Mouse (Mus musculus) frontal cortex, postnatal 10 days (tissue): Measurements from ENCODE around the gene Aamp.

Experiments used
- DNase-seq, 2 experiments: peaks; one replicate each; pipeline ENCODE4 v3.0.0; 2022; ENCODE audit warnings: low spot score in 2 of 2, mixed read lengths in 1 of 2

The Aamp gene

DNA sequence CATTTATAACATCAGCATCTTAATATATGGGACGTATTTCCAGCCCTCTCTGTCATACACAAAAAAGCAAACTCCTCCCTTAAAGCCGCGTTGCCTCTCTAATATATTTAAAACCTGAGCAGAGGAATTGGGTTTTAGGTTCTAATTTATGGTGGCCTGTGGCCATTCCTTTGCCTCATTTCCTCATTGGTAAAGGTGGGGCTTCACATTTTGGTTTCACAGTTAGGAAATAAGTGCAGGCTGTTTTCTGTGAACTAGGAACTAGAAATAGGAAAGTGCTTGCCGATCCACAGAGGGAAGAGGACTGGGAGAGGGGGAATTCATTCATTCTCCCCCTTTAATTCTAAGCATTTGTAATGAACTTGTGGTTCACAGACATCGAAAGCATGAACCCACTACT is 46.9 kb downstream of the Aamp start:
- DNase-seq: no peak

DNA sequence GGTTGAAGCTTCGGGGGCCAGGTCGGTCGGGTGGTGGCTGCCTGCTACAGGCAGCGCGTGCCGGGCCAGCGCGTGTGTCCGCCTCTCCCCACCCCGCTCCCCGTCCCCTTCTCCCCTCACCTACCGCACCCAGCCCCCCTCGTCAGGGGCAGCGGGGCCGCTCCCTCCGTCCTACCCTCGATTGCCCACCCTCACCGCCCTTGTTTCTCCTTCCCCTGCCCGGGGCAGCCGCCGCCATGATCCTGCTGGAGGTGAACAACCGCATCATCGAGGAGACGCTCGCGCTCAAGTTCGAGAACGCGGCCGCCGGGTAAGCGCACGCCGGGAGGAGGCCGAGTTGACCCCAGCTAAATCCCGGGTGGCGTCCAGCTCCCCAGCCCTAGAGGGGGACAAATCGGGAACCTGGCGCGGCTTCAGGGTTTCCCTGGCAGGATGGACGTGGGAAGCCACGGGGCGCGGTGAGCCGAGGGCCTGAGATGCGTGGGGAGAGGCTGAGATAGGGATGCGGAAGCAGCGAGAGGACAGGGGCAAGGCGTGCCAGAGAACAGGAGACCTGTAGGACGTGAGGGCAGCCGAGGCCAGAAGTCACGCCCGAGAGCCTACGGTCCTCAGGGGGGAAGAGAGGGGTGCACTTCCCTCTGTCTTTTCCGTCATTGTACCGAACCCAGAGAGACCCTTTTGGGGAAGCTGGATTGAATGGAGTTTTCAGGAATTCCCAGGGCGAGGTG is 47.8 kb downstream of the Aamp start:
- peak in 1 of 2 experiments; percentile 43 for DNase-seq

DNA sequence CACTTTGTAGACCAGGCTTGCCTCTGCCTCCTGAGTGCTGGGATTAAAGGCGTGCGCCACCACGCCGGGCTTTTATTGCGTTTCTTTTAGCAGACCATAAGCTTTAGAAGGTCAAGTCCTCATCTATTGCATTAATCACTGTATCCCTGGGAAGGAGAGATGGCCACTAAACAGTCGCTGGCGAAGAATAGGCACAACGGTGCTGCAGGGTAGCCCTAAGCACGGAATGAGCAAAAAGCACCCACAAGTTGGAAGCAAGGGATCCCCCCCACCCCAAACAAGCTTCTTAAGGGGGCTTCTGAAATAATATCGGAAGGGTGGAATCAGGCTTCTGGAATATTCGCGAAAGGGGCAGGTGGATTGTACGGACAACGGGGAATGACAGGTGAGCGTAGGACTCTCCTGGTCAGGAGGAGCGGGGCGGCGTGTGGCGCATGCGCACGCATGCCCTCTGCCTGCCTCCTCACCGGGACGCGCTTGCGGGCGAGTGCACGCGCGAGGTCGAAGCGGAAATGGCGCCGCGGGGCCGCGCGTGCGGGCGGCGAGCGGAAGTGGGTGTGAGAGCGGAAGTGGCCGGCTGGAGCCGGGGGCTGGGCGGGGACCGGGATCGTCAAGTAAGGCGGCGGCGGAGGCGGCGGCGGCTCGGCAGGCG is 48.5 kb downstream of the Aamp start, which contains the start of gene Arpc2:
Gene Arpc2 (plus strand): TSS at position 147 of the 652 bp plus-strand sequence.
- DNase-seq: peak; percentile 94 to 96

DNA sequence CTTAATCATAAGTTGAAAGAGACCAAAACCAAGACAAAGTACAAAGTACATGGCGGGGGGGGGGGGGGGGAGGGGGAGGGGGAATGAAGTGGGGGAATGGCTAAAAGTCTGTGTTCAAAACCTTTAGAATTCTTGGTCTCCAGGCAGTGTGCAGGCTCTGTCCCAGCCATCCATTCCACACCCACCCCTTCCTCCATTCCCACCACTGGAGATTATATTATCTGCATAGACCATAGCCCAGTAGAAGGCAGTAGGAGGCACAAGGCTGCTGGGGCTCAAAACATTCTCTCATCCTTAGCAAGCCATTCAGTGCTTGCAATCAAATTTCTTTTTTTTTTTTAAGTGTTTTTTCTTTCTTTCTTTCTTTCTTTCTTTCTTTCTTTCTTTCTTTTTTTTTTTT is 53.5 kb downstream of the Aamp start:
- no peak for DNase-seq

DNA sequence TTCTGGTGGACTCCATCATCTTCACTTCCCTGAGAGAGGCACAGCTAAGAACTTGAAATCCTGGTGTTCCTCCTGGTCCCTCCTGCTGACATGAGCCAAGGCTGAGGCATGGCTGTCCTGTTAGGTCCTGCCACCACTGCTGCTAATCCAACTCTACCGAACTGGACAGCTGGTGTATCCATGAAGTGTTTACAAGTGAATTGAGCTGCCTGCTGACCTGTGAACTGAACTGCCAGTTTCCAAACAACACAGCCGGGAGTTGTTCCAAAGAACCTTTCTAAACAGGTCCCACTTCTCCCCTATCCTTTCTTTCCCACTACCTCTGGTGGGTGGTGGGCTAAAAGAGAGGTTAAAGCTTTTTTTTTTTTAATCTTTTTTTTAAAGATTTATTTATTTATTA is 54.6 kb downstream of the Aamp start:
- DNase-seq: no peak
